Mouse (Mus musculus) cerebellum, adult 18-20 months (tissue): Measurements from ENCODE around the gene Rpl10a.

Experiments
- DNase-seq, 2 experiments: peaks; one replicate each; pipeline ENCODE4 v3.0.0; 2021

Rpl10a gene

DNA sequence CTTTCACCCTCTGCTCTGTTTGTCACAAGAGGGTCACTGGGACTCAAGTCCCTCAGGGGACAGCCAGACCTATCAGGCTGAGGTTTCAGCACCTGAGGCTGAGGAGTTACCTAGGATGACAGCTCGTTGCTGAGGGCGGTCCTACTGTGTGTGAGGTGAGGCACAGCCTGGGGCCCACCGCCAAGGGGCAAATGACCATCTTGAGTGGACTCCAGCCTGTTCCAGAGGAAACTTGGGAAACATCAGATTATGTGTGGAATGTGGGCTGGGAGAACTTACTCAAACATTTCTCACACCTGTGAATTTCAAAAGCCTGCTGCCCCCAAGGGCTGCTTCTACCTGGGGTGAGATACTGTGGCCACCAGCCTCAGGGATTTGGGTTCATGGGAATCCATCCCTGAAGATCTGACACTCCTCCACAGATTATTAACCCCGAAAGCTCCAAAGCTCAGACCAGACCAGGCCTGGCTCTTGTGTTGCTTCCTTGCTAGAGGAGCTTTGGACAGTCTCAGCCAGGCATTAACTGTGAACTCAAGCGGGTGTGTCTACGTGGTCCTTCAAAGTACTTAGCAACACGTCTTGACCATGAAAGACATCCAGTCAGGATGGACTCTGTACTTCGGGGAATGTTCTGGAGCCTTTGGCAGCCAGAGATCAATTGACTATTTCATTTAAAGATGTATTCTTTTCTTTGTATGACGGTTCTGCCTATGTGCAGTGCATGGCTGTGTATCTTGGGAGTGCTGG is 32.4 kb downstream of the Rpl10a start:
- DNase-seq: no peak

DNA sequence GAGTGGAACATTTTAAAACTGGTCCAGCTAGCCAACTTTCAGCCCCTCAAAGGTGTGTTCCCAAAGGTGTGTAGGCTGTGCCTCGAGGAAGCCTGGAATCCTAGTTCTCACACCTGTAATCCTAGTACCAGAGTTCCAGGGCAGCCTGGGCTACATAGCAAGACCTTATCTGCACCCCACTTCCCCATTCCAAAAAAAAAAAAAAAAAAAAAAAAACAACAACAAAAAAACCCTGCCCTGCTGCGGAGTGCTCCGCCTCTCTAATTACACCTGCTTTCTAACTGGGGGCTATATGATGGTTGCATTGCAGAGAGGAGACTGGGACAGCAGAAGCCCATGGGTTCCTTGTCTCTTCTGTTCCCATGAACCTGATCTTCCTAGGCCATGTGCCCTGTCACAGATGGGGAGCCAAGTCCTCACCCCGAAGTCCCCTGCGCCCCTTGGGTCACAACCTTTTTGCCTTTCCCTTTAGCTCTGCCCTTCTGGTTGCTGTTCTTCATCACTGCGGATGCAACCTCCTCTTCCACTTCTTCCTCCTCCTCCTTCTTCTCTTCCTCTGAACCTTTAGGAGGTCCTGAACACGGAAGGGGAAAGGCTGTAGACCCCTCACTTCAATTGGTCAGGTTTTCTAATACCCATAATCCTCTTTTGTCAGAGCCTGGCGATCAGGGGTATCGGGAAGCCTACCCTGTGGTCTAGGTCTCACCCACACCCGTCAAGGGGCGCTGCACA is 33.8 kb downstream of the Rpl10a start:
- no peak for DNase-seq

DNA sequence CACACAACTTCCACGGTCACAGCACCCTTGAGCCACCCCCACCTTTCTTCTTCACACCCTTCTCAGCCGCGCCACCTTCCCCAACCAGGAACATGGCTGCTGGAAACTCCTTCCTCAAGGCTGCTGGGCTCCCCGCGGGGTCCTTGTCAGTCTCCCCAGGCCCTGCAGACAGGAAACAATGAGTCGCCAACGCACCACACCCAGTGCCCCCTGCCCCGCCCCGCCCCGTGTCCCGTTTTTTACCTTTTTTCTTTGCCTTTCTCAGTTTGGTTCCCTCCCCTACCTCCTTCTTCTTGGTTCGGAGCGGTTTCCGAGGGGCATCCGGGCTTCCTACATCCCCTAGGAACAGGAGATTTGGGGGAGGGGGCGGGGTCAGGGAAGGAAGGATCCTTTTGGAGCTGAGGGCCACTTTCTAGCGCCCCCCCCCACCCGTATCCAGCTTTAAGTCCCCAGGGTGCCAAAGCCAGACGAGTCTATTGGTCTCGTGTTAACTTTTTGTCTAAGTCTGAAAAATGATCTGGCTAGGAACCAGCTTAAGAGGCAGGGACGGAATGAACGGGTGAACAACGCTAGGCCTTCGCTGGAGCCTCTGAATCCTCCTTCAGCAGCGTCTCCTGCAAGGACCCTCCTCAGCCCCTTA is 34.5 kb downstream of the Rpl10a start:
- no peak for DNase-seq

DNA sequence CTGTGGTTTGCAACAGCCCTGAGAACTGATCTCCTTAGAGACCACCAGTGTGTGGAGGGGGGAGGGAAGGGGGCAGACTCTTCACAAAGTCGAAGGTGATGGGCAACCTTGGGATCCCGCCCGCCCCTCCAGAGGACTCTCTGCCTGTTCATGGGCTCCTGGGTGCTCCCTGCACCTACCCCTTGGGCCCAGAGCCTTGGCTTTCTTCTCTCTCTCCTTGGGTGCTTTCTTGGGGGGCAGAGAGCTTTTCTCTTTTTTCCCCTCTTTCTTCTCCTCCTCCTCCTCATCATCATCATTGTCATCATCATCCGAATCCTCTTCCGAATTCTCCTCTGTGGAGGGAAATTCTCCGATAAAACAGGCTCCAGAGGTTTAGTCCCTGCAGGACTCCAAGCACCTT is 35.2 kb downstream of the Rpl10a start:
- no peak for DNase-seq

DNA sequence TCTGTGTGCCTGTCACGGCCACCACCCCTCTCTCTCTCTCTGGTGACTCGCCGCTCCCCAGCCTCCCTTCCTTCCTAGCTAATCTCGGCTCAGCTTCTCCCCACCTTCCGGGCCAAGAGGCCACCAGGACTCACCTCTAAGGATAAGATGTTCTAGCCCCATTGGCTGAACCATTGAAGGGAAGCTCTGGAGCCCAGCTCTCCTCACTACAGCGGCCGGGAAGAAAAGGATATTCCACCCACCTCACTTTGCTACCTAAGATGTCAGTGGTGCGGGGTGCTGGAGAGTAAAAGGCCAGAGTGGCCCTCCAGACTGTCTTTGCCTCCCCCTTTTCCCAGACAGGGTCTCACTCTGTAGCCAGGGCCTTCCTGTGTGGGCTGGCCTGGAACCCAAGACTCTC is 36.9 kb downstream of the Rpl10a start, which contains the start of gene Tulp1:
Tulp1 (minus strand) TSS at position 101 of the 400 bp plus-strand sequence.
- no peak for DNase-seq

DNA sequence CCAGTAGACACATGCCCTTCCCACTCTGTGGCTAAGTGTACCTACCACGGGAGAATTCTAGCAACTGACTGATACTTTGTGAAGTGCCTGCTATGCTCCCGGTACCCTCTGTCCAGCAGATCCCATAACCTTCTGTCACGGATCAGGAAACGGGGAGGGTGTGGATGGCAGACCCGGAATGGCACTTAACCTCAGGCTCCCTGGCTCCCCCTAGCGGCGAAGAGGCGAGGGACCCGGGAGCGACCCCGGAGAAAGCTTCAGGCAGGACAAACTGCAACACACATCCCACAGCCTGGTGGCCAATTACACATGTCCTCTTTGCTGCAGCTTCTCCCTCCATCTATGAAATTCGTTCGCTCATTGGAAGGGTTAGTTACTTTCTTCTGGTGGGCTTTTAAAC is 40.2 kb downstream of the Rpl10a start:
- peak; percentile 41 to 64 for DNase-seq

DNA sequence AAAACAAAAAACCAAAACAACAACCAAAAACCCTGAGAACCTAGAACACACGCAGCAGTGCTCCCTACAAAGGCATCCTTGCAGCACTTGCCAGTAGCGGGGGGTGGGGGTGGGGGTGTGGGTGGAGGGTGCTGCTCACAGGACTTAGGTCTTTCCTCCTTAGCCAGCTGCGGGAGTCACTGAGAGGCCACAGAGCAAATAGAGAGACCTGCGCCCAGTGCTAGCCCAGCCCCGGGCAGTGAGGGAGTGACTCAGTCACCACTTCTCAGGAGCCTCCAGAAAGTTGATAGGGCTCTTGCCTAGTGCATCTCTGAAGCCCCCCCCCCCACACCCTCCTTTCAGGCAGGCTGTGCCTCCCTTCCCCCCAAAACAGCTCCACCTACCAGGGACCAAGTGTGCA is 40.8 kb downstream of the Rpl10a start:
- DNase-seq: no peak

DNA sequence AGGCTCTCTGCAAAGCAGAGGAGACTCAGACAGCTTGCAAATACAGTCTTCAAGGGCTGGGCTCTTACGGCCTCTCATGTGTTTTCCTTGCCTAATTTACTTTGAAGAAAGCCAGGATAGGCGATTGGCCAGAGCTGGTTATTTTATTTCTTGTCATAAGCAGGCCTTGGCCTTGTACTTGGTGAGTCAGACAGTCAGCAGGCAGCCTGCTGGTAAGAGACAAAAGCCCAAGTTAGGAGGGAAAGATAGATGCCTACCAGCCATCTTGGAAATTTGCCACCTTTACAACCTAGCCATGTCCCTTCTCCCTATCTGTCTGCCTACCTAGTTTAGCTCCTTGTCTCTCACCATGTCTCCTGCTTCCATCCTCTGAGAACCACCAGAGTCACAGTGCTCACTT is 43.0 kb downstream of the Rpl10a start:
- no peak for DNase-seq

DNA sequence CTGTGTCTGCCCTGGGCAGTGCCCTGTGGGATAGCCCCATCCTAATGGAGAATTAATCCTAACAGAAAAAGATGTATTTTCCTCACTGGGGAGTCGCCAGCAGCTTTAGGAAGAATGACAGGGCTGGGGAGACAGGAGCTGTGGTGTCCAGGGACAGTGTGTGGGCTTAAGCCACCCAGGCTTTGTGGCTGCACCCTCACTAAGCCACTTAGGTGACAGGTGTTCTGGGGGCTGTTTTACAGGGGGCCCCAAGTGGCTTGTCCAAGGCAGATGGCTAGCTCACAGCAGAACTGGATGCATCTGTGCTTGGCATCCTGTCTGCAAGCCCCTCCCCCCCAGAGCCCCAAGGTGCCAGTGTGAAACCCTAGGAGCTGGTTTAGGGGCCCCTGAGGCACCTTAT is 43.7 kb downstream of the Rpl10a start:
- DNase-seq: no peak

DNA sequence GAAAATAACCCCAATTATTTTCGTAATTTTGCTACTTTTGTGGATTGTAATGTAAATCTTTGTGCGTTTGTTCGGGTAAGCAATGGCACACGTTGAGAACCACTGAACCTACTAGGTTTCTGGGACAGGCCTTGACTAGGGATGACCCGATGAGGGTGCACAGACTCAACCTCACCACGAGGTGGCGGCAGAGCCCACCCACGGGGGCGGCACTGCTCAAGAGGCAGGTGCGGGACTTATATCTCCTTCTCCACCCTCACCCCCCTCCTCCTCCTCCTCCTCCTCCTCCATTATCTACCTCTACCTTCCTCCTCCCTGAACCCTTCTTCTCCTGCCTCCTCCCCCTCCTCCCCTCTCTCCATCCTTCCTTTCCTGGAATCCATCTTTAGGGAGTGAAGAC is 45.5 kb downstream of the Rpl10a start:
- DNase-seq: peak in 1 of 2 experiments; percentile 27

DNA sequence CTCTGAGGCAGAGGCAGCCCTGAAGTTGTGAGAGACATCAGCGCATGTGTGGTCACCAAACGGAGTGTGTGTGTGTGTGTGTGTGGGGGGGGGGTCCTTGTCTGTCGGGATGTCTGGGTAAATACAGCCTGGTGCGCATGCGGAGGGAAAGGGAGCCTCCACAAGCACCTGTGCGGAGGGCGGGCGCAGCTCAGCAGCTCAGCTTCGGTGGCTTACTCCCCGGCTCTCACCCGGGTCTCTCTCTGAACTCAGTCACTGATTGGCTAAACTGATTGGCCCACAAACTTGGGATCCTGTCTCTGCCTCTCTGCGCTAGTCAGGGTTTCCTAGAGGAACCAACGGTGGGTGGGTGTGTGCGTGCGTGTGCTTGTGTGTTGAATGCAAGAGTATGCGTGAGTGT is 46.2 kb downstream of the Rpl10a start:
- DNase-seq: no peak

DNA sequence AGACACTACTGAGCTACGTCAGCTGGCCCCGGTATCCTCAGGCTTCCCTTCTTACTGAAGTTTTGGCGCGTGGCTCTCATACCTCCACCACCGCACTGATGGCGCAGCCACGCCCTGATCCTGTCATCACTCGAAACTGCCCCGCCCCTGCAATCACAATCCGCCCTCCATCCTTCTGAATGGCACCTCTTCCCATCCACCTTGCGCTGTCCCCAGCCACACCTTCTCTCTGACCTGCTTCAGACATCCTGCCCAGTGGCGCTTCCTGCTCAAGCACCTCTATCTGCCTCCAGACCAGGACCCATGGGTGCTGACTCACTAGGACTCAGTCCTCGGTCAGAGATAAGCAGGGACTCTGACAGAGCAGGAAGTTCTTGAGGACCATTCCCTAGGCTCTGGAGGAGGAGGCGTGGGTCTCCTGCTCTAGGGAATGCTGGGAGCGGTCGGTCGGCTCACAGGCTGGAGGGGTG is 47.4 kb downstream of the Rpl10a start:
- DNase-seq: no peak

DNA sequence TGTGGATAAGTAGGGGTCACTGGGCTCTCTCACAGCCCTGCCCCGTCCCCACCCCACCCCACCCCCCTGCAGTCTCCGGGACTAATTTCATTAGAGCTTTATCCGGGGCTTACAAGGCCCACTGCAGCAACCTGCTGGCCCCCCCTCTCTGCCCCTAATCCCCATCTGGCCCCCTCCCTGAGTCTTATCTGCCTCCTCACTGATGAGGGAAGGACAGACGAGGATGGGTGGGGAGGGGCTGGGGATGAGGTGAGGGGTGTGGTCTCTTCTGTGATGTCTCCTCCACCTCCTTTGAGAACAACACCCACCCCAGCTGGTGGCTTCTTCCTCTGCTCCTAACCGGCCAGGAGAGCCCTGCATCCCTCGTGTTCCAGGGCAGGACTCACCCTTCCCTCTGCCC is 52.0 kb downstream of the Rpl10a start:
- no peak for DNase-seq
